Mouse (Mus musculus): ENCODE data around the gene Apoo. TPM values are rescaled to one million over a fixed set of nuclear protein-coding genes. Genes with fewer than 3 reads are reported as not detected.
"Not testable (repeated sequence)": the region's sequence is repeated elsewhere in the genome, so short reads cannot be mapped to it uniquely, and the experiment has no call there.

The Apoo gene
- polyA plus RNA-seq, 1 experiment = 0.79 TPM

DNA sequence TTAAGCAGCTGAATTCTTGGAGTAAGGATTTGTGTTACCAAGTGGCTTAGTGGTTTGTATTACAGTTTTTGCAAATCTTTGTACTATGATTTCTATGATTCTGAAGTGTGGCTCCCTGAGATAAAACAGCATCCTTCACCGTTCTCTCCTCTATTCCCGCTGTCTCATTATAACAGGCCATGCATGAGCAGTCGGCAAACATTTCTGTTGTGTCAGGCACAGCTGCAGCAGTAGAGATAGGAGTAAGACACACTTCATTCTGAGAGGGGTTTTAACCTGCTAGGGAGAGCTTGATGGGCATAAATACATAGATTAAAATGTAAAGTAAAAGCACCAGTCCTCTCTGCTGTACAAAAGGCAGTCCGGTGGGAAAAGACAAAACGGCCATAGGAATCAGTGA, 11.8 kb downstream of the Apoo start:
- TF ChIP-seq CTCF (IDR thresholded peaks at IDR 0.05; ENCODE audit: extremely low read depth, insufficient read depth, insufficient read length, insufficient replicate concordance) = no peak
- TF ChIP-seq POLR2A (IDR thresholded peaks at IDR 0.05; ENCODE audit: low read depth, low read length) = no peak
- Histone ChIP-seq H3K4me3 (ENCODE audit: extremely low read depth, insufficient read depth, insufficient read length) (no peak overlapping the region), H3K27ac (ENCODE audit: insufficient read depth, low read length) (no peak overlapping the region), H3K36me3 (ENCODE audit: control insufficient read depth, insufficient read depth, low read length) (no peaks in the 10 kb centered on the region), H3K4me1 (ENCODE audit: control insufficient read depth, insufficient read depth, insufficient read length) (no peaks in the 10 kb centered on the region), H3K27me3 (ENCODE audit: control insufficient read depth, insufficient read depth, low read length) (no peaks in the 10 kb centered on the region)
- DNase-seq (ENCODE audit: low read depth in 1 of 2, low spot score in 2 of 2) = no peak
- 89% methylated on average over 5 of the region's 5 CpGs for WGBS

DNA sequence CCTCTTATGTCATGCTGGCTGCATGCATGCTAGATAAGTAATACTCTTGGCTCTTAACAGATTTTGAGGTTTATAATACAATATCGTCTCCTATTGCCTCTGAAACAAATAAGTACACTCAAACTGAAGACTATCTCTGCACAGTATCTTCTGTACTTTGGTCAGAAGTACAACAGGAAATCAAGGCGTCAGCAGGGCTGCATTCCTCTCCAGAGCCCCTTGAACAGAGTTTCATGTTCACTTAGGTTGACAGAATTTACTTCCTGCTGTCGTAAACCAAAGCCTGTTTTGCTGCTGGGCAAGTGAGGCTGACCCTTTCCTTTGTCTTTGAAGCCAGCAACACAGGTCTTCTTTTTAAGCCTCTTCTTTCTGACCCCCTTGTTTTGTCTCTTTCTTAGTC, 42.1 kb downstream of the Apoo start:
- no peaks in the 10 kb centered on the region for H3K27me3 ChIP-seq (ENCODE audit: control insufficient read depth, insufficient read depth, low read length)
- H3K4me1 ChIP-seq (ENCODE audit: control insufficient read depth, insufficient read depth, insufficient read length) = no peaks in the 10 kb centered on the region
- TF ChIP-seq CTCF (IDR thresholded peaks at IDR 0.05; ENCODE audit: extremely low read depth, insufficient read depth, insufficient read length, insufficient replicate concordance) (no peak), POLR2A (IDR thresholded peaks at IDR 0.05; ENCODE audit: low read depth, low read length) (no peak)
- H3K36me3 ChIP-seq (ENCODE audit: control insufficient read depth, insufficient read depth, low read length) = no peaks in the 10 kb centered on the region
- 47% methylated on average over 3 of the region's 3 CpGs for whole genome bisulfite sequencing
- H3K4me3 ChIP-seq (ENCODE audit: extremely low read depth, insufficient read depth, insufficient read length) = no peak overlapping the region
- no peak for DNase-seq (ENCODE audit: low read depth in 1 of 2, low spot score in 2 of 2)
- no peak overlapping the region for H3K27ac ChIP-seq (ENCODE audit: insufficient read depth, low read length)

DNA sequence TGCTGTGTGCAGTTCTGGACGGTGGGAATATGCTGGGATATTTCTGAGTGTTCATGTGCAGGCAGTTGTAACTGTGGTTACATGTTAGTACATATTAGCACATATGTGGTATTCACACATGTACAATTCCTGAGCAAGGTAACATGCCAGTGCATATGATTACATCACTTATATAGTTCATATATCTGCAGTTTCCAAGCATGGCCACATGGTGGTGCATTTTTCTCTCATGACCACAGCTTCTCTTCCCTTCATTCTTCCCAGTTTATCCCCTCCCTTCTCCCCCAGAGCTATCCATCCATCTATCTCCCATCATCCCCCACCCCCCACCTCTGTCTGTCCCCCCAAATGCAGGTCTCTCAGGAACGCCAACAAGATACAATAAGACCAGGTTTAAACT, 53.3 kb downstream of the Apoo start:
- Histone ChIP-seq H3K27me3 (ENCODE audit: control insufficient read depth, insufficient read depth, low read length) (no peaks in the 10 kb centered on the region), H3K4me3 (ENCODE audit: extremely low read depth, insufficient read depth, insufficient read length) (no peak overlapping the region), H3K36me3 (ENCODE audit: control insufficient read depth, insufficient read depth, low read length) (no peaks in the 10 kb centered on the region), H3K4me1 (ENCODE audit: control insufficient read depth, insufficient read depth, insufficient read length) (no peaks in the 10 kb centered on the region), H3K27ac (ENCODE audit: insufficient read depth, low read length) (no peak overlapping the region)
- DNase-seq (ENCODE audit: low read depth in 1 of 2, low spot score in 2 of 2) = no peak
- WGBS = 92% methylated on average over 2 of the region's 2 CpGs
- TF ChIP-seq CTCF (IDR thresholded peaks at IDR 0.05; ENCODE audit: extremely low read depth, insufficient read depth, insufficient read length, insufficient replicate concordance) (no peak), POLR2A (IDR thresholded peaks at IDR 0.05; ENCODE audit: low read depth, low read length) (no peak)

DNA sequence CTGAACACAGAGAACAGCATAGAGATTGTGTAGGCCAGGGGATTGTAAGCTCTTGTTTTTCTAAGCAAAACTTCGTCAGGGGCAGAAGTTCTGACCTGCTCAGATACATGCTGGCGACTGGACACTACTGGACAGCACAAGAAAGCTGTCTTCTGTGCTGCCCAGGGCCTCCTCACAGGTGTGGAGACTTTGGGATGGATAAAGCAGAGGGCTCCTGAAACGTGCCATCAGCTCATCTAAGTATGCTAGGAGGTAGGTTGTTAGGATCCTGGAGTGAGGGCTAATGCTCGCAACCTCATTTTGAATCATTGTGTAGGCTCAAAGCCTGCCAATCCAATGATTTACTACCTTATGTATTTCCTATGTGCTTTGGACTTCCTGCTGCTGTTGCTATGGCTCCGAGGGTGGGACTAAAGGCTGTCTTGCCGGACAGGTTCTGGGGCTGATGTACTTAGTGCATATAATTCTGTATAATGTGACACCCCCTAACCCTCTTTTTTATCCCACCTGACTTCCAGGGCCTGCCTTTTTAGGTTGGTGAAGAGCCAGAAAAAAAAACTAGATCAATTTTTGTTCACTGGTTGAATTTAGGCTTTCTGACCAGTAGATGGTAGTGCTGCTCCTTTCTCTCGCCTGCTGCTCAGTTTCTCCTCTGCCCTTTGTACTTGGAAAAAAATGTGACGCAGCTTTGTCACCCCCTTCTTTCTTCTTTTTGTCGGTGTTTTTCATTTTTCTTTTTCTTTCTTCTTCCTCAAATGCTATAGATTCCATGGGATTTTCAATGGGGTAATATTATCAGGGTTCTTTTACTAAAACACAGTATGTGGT, 64.8 kb downstream of the Apoo start:
- no peaks in the 10 kb centered on the region for H3K4me1 ChIP-seq (ENCODE audit: control insufficient read depth, insufficient read depth, insufficient read length)
- H3K36me3 ChIP-seq (ENCODE audit: control insufficient read depth, insufficient read depth, low read length) = no peaks in the 10 kb centered on the region
- no peak for DNase-seq (ENCODE audit: low read depth in 1 of 2, low spot score in 2 of 2)
- 43% methylated on average over 9 of the region's 9 CpGs for WGBS
- no peaks in the 10 kb centered on the region for H3K27me3 ChIP-seq (ENCODE audit: control insufficient read depth, insufficient read depth, low read length)
- no peak overlapping the region for H3K27ac ChIP-seq (ENCODE audit: insufficient read depth, low read length)
- H3K4me3 ChIP-seq (ENCODE audit: extremely low read depth, insufficient read depth, insufficient read length) = no peak overlapping the region
- TF ChIP-seq CTCF (IDR thresholded peaks at IDR 0.05; ENCODE audit: extremely low read depth, insufficient read depth, insufficient read length, insufficient replicate concordance) (no peak), POLR2A (IDR thresholded peaks at IDR 0.05; ENCODE audit: low read depth, low read length) (no peak)

DNA sequence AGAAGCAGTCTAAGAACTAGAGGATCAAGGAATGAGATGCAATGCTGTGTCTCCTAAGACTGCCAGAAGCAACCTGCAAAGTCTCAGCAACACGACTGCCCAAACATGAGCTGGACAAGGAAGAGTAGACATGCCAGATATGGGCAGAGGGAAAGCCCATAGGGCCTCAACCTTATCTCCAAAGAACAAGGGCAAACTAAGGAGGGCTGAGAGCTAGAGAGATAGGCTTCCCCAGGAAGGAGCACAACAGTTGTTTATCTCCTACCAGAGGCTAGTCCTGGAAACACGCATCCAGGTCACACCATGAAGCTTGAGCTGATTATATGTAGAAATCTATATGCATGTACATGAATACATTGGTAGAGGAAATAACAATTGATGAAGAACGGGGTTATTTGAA, 78.5 kb downstream of the Apoo start:
- H3K4me3 ChIP-seq (ENCODE audit: extremely low read depth, insufficient read depth, insufficient read length); H3K36me3 ChIP-seq (ENCODE audit: control insufficient read depth, insufficient read depth, low read length); H3K27me3 ChIP-seq (ENCODE audit: control insufficient read depth, insufficient read depth, low read length); H3K4me1 ChIP-seq (ENCODE audit: control insufficient read depth, insufficient read depth, insufficient read length); H3K27ac ChIP-seq (ENCODE audit: insufficient read depth, low read length); DNase-seq (ENCODE audit: low read depth in 1 of 2, low spot score in 2 of 2): not testable (repeated sequence)
- no CpG with 5 or more reads among the region's 3 CpGs for WGBS

DNA sequence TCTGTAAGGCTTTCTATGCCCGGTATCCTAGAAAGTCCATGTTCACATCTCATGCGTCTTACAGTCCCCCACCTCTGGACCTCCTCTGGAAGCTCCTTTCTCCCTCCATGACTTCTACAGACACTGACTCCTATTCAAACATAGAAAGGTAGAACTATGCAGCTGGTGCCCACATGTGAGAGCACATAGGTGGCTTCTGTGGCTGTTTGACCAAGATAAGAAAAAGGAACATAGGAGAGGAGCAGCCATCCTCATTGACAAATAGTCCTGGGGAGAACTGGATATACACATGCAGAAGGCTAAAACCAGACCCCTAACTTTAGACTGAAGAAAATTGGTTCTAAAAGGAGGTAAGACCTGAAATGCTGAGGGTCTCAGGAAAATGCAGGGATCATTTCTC, 79.1 kb downstream of the Apoo start:
- WGBS = 92% methylated on average over 2 of the region's 2 CpGs
- H3K27me3 ChIP-seq (ENCODE audit: control insufficient read depth, insufficient read depth, low read length); H3K27ac ChIP-seq (ENCODE audit: insufficient read depth, low read length); H3K4me3 ChIP-seq (ENCODE audit: extremely low read depth, insufficient read depth, insufficient read length); H3K4me1 ChIP-seq (ENCODE audit: control insufficient read depth, insufficient read depth, insufficient read length); DNase-seq (ENCODE audit: low read depth in 1 of 2, low spot score in 2 of 2); H3K36me3 ChIP-seq (ENCODE audit: control insufficient read depth, insufficient read depth, low read length): not testable (repeated sequence)

DNA sequence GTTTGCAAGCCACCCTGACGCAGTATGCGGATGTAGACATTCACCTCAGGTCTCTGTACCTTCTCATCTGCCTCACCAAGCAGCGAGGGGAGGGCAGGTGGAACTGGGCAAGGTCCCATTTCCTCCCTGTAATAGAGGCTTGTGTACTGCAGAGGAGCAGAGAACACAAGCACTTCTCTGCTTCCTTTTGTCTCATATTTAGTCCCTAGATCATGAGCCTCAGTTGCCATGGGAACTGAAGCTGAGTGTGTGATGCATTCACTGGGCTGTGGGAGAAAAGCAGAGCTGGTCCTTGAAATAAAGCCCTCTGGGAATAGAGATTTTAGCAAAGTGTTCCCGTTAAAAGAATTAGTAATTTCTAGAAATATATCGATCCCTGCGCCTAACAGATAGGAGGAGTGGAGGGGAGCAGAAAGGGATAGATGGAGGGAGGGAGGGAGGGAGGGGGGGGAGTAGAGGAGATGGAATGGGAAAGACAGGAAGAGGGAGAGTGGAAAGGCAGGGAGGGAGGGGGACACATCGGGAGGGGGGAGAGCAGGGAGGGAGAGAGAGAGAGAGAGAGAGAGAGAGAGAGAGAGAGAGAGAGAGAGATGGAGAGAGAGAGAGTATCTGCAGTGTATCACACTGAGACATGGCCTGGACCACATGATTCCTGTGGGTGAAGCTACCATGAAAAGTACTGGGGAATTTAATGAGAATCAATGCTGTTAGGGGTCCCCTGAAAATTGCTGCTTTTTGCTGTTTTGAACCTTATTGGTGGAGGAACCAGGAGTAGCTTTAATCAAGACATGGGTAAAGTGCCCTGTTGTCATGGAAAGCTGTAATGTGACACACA, 83.3 kb downstream of the Apoo start:
- H3K27me3 ChIP-seq (ENCODE audit: control insufficient read depth, insufficient read depth, low read length); H3K36me3 ChIP-seq (ENCODE audit: control insufficient read depth, insufficient read depth, low read length); H3K4me3 ChIP-seq (ENCODE audit: extremely low read depth, insufficient read depth, insufficient read length); DNase-seq (ENCODE audit: low read depth in 1 of 2, low spot score in 2 of 2); H3K4me1 ChIP-seq (ENCODE audit: control insufficient read depth, insufficient read depth, insufficient read length); H3K27ac ChIP-seq (ENCODE audit: insufficient read depth, low read length): not testable (repeated sequence)
- WGBS = no CpG with 5 or more reads among the region's 7 CpGs
